Mouse (Mus musculus) thymus, adult 18-20 months (tissue): ENCODE measurements around the gene Dhdds.
A peak's percentile ranks its signal among the peaks of the same experiment; 100 is the strongest.

Source experiments
- DNase-seq, 2 experiments: peaks; one replicate each; pipeline ENCODE4 v3.0.0; 2022; ENCODE audit warnings: mixed read lengths in 2 of 2

Gene Dhdds

DNA sequence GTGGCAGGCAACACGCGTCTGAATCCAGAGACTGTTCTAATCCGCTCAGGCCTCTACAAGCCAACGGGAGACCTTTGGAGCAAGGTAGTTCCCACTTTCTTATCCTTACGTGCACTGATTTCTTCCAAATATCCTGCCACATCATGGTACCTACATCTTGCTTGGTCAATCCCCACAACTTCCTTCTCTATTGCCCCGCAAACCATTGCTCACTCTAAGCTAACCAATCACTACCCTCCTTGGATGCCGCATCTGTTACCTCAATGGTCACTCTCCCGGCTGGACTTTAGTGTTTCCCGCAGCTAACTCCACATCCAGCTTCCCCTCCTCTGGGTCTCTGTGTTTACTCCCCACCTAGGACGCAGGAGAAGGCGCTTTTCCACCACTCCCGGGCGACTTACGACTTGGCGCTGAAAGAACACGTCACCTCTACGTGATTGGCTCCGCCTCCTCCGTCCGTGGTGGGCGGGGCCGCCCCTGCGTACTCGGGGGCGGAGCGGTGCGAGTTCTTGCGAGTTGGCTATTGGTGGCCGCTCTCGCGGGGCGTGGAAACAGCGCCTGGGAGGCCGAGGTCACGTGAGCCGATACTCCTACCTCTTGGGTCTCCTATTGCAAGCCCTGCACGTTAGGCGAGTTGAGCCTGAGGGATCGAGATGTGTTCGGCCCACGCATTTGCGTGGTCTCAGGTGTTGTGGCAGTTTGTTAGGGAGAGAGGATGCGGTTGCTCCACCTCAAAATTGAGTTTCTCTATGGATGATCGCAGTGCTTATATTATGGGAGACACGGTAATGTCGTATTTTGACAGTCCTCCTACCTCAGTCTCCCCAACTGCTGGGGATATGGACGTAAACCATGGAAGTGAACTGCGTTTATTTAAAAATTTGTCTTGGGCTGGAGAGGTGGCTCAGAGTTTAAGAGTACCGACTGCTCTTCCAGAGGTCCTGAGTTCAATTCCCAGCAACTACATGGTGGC lies at the start of gene Dhdds:
TSS of gene Dhdds (minus strand) at position 453 of the 973 bp plus-strand sequence.
- peak; percentile 87 to 91 for DNase-seq

DNA sequence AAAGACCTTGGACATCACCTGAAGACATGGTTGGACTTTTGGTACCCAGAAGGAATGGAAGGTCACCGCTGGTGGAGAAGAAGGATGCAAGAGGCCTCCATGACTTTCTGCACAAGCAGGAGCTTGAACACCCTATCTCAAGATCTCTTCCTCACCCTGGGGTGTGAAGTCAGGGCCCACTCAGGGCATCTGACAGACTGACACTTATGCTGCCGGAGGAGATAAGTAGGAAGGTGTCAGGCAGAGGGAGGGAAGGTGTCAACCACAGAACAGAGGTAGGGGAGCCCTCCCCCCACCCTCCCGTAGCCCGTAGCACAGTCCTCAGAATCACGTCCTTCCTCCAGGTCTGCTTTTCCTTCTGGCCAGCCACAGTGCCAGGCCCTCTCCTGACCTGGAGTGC lies 46.9 kb upstream of the Dhdds start:
- no peak for DNase-seq

DNA sequence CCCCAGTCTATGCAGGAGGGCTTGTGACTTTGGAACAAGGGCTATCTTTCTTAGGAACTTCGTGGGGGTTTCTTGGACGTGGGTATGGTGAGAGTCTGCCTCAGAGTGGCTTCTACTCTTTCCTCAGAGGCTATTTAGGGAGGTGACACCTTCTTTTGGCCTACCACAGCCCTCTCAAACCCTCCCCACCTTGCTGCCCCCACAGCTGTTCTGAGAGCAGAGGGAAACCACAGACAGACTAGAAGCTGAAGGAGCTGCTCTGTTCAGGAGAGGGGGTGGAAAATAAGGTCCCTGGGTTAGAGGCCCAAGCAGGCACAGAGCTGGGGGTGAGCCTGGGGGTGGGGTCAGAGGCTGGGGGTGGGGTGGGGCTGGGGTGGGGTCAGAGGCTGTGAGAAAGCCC lies 42.3 kb upstream of the Dhdds start:
- peak in 1 of 2 experiments; percentile 28 for DNase-seq

DNA sequence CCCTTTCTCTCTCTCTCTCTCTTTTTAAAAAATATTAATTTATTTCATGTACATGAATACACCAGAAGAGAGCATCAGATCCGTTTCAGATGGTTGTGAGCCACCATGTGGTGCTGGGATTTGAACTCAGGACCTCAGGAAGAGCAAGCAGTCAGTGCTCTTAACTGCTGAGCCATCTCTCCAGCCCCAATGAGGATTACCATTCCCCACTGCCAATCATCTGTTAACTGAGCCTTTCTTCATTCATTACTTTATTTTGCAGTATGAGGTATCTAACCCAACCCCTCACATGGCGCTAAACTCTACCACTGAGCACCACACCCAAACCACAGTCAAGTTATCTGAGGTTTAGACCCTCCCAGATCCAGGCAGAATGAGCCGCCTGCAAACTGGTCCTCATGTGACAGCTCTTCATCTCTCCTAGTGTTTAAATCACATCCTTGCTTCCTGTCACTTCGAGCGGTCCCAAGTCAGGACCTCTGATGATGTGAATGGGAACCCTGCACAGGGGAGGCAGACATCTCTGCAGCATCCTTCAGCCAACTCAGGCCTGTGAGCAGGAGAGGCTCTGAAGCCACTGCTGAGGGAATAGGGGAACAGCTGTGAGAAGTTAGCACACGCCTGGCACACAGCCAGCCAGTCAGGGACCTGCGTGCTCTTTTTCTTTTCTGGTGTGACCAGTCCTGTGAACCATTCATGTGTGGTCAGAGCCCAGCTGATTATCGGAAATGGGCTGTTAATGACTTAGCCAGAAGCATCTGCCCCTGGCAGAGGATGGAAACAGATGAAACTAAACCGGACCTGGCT lies 40.8 kb upstream of the Dhdds start:
- no peak for DNase-seq

DNA sequence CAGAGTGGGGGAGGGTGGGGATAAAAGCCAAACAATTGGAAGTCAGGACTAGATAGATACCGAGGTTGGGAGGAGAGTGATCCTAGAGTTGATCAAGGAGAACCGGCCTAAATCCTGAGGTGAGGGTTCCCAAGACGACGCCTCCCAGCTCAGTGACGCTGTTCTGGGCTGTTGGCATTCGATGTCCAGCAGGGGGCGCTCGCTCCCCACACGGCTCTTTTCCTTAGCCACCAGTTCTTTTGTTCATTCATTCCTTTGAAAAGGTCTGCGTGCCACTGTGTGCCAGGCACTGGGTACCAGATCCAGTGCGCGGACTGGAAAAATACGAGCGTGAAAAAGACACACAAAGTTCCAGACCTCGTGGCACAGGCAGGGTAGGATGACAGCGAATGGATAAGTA lies 35.2 kb upstream of the Dhdds start:
- peak; percentile 39 to 54 for DNase-seq

DNA sequence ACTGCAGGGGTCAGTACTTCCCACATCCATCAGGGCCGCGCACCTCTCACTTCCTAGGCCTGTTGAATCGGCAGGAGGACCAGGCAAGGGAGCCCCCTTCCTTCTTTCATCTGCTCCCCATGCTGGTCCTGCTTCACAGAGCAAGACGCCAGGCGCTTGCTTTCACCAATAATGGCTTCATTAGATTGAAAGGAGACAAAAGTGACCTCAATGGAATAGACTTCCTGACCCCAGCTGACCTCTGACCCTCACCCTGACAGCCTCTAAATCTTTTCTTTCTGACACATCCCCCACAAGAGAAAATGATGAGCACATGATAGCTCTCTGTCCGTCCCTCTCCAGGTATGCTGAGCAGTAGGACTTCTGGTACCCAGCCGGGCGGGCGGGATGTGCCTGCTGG lies 25.1 kb upstream of the Dhdds start:
- DNase-seq, result no peak

GRCm38 (mm10) chr4:134020621-134021020 lies 19.9 kb upstream of the Dhdds start:
- peak; percentile 22 to 34 for DNase-seq

- DNase-seq, result no peak
These were observed 19.1 kb upstream of the Dhdds start for GRCm38 (mm10) chr4:134019641-134020351.

GRCm38 (mm10) chr4:134019210-134019609 lies 18.5 kb upstream of the Dhdds start:
- no peak for DNase-seq

- no peak for DNase-seq
These were observed 18.0 kb upstream of the Dhdds start, which contains the start of gene Lin28a for GRCm38 (mm10) chr4:134018779-134019145. Gene Lin28a, minus strand, starts transcription at chr4:134018841.

- DNase-seq, result no peak
These were observed 17.5 kb upstream of the Dhdds start for GRCm38 (mm10) chr4:134018038-134018778.

DNA sequence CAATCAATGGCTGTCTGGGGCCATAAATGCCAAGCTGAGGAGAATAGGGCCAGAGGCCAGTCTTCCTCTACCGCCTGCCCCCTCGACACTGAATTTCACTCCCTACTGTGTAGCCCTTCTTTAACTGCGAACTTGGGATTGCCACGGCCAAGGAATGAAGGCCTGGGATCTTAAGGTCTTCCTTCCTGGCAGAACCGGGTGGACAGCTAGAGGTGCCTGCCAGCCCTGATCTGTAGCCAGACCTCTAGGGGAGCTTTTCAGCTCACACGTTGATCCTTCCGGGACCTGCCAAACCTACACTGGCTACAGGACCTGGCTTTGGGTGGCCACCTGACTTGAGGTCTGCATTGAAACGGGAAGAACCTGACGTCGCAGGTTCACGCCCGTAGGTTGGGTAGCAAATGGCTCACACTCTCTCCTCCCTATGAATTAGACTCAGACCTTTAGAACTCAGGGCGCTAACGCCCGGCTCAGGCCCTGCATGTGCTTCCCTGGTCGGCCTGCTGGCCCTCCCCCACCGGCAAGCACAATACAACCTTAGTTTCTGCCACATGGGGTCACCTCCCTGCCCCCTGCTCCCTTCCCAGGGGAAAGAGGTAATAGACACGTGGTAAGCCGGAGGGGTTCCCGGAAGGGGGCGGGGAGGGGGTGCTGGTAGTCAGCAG lies 16.6 kb upstream of the Dhdds start:
- no peak for DNase-seq

GRCm38 (mm10) chr4:134016767-134017166 lies 16.0 kb upstream of the Dhdds start:
- no peak for DNase-seq

DNA sequence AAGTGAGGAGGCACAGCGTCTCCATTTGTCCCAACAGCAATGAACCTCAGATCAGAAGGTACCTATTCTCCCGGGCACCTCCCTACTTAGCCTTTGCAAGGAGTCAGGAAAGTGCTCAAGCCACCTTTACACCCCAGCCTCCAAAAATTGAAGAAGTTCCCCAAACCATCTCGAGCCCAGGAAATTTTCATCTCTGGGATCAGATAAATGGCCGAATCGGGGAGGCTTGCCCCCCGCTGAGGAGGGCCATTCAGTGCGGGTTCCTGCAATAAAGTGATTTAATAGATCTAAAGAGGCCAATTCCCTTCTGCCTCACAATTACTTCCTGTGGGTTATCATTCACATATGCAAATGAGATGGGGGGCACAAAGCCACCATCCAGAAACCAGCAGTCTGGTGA lies 15.5 kb upstream of the Dhdds start:
- no peak for DNase-seq

- no peak for DNase-seq
These were observed 12.3 kb upstream of the Dhdds start for GRCm38 (mm10) chr4:134012858-134013528.

GRCm38 (mm10) chr4:134011450-134012414 lies 11.0 kb upstream of the Dhdds start:
- no peak for DNase-seq

DNA sequence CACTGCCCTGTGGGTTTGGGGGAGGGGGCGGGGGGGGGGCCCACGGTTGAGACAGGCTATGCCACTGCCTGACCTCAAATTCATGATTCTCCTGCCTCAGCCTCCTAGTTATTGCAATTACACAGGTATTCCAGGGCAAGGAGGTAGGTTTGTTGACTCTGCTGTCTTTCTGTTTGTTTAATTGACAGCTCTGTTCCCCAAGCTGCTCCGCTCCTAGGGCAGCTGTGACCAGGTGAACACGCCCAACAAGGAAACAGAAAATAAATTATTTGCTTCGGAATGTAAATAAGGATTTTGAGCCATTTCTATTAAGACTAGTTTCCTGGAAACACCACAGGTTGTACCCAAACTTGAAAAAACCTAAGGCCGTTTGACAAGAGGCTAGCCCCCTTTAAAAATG lies 9.0 kb upstream of the Dhdds start:
- DNase-seq, result no peak

DNA sequence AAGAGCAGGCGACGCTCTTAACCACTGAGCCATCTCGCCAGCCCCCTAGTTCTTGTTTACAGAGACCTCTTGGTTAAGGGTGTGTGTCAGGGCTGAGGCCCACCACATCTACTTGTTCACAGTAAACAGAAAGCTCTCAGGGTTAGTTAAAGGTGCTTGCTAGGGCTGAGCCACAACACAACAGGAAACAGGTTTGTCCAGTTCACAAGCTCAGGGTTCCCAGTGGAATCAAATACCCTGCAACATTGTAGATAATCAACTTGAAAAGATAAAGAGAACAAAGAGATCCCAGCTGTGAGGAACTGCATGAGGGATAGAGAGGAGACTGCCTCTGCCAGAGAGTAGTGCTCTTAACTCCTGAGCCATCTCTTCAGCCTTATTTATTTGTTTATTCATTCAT lies 6.1 kb upstream of the Dhdds start:
- no peak for DNase-seq

DNA sequence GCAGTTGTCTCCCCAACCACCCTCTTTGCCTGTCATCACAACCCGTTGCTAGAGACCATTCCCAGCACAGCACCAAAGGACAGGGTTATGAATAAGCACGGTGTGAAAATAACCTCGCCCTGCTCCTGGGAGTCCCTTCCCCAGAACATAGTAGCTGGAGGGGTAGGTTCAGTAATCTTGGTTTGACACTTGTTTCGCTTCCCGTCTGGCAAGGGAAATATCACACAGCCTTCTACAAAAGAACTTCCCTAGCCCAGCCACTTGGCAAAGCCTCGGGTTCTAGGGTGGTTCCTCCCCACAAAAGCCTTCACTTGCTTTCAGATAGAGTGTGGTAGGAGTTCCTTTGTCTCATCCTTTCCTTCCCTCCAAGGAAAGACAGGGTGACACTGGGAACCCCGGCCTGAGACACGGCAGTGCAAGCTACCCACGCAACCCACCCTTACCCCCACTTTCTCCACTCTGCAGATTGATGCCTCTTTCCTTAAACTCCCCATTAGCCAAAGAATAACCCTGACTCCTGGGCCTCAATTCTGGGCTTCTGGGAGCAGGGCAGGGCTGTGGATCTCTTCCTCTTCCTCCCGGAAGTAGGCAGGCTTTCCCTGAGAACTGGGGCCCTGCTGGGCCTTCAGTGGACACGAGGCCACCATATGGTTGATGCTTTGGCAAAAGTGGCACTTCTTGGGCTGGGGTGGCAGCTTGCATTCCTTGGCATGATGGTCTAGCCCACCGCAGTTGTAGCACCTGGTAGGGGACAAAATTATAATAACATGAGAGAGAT lies 5.1 kb upstream of the Dhdds start:
- DNase-seq, result no peak
